Mouse (Mus musculus) monocyte, adult 5-6 weeks (primary cell): ENCODE measurements around the gene Itga7. TPM values are rescaled to one million over a fixed set of nuclear protein-coding genes. Genes with fewer than 3 reads are reported as not detected.
"Not testable (repeated sequence)": the region's sequence is repeated elsewhere in the genome, so short reads cannot be mapped to it uniquely, and the experiment has no call there.

Experiments used
- ATAC-seq: fragments of 153-309, 156-312 bp; replicated peaks from 2 replicates; pipeline ENCODE4 v1.8.0; 2017; ENCODE audit warnings: mild to moderate bottlenecking; ENCODE audit not compliant: low TSS enrichment, insufficient number of reproducible peaks, severe bottlenecking, poor library complexity, low FRiP score
- total RNA-seq: library from RNA; stranded (forward); fragments of 200-1000, 200-491, 200-594 nt; gene quantifications from 3 replicates; pipeline ENCODE4 v1.2.3, GENCODE M21; 2017

Itga7 gene
- total RNA-seq, 1 experiment from 2014 or later = 0.19 TPM

DNA sequence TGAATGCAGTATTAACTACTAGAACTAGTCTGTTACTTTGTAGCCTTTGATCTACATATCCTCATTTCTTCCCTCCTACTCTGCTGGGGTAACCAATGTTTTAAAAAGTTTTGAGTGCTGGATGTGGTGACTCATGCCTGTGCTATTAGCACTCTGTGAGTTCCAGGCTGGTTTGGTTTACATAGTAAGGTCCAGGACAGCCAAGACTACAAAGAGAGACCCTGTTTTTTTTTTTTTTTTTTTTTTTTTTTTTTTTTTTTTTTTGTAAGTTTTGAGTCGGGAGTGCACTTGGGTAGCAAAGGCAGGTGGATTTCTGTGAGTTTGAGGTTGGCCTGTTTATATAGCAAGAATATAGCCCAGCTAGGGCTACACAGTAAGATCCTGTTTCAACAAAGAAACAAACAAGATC lies 34.7 kb downstream of the Itga7 start:
- ATAC-seq = no peak

DNA sequence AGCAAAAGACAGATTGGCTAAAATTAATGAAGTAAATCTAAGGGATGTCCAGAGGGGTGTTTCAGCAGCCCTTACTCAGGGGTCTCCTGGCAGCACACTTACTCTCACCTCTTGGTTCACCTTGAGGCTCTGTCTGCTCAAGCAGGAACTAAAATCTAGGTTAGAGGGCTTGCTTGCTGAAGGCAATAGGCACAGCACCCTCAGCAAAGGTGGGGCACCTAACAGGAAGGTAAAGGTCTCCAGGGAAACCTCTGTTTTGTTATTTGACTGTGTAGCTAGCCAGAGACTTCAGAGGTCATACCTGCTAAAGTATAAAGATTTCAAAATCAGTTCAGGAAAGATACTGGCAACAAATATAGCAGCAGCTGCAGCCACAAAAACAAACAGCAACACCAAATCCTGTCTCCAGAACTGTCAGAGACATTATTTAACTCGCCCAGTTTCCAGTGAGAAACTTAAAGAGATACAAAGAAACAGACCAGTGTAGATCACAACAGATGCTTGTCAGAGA lies 37.2 kb downstream of the Itga7 start:
- no peak for ATAC-seq

DNA sequence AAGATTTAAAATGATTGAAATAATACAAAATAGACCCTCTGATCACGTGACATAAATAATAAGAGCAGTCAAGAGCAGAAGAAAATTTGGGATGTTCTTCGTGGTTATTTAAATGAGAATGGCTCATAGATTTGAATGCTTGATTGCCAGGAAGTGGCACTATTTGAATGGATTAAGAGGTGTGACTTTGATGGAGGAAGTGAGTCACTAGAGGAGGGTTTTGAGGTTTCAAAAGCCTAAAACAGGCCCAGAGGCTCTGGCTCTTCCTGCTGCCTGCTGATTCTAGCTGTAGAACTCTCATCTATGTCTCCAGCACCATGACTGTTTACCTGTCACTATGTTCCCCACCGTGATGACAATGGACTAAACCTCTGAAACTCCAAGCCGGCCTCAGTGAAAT lies 39.2 kb downstream of the Itga7 start:
- no peak for ATAC-seq

DNA sequence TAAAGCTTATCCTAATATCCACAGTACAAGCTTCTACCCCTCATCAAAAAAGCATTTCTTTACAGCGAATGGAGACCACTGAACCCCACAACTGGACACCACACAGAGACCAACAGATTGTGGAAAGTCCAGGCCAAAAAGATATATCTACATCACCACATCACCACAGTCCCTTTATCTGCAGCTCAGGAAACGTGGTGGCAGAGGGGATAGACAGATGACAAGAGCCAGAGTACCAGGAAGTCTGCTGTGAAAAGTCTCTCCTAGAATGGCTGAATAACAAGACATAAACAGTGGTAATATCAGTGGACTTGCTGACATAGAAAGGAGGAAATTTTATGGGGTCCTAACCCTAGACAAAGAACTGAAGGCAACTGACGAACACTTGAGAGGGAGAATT lies 42.8 kb downstream of the Itga7 start:
- ATAC-seq = no peak

DNA sequence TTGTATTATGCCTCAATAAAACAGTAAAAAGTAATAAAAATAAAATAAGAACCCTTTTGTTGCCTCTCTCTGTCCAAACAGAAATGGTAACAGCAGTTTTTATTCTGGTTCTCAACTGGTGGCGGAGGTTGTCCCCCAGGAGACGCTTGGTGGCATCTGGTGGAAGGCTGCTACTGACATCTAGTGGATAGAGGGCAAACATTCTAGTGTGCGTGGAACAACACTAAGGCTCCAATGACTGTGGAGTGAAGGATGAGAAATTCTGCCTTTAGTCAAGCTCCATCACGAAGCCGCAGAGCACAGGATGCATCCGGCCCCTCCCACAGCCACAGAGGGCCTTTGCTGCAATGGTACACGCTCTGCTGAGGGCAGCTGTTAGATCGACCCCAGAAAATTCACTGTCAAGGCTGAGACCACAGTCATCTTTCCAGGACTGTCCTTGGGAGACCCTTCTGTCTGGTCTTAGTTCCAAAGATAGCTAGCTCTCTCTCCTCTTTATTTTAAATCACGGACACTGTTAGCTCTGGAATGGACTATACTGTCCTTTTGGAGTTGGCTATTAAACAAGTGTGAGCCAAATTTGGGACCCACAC lies 44.0 kb downstream of the Itga7 start:
- ATAC-seq = no peak

DNA sequence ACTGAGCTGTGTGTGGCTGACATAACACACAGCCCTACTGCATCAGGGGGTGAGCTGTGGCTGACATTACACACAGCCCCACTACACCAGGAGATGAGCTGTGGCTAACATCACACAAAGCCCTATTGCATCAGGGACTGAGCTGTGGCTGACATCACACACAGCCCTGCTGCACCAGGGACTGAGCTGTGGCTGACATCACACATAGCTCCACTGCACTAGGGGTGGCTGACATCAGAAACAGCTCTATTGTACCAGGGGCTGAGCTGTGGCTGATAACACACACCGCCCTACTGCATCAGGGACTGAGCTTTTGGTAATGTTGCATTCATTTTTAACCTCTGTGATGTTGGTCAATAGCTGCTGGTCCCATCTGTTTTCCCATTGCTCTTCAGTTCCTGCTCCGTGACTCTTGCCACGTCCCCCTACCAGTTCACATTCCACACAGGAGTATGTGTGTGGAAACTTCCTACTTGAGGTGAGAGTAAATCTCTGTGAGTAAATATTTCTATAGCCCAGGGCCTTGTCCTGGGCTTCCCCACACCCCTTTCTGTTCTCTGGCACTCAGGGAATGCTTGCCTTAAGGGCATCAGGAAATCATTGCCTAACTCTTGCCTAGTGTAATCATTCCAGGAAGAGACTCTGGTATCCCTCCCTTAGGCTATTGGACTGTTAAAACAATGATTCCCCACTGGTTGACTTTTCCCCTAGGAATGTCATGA lies 47.2 kb downstream of the Itga7 start:
- no peak for ATAC-seq

DNA sequence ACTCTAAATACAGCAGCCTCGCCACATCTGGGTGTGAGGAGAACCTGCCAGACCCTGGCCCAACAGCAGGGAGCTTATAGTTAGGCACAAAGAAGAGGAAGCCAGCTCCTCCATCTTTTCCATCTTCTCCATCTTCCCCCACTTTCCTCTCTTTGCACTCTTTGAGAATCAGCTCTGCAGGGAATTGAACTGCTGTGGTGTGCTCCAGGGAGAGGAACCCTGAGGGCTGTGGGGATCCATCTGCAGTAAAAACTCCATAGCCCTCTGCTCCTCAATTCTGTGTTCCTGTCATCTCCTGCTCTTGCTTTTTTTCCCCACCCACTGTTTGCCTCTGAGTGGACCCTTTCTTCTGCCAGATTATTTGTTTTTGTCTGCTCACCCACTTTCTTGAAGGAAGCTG lies 55.5 kb downstream of the Itga7 start, which contains the start of gene Olfr9:
TSS of gene Olfr9 (plus strand) at position 301 of the 400 bp plus-strand sequence.
- ATAC-seq = not testable (repeated sequence)

DNA sequence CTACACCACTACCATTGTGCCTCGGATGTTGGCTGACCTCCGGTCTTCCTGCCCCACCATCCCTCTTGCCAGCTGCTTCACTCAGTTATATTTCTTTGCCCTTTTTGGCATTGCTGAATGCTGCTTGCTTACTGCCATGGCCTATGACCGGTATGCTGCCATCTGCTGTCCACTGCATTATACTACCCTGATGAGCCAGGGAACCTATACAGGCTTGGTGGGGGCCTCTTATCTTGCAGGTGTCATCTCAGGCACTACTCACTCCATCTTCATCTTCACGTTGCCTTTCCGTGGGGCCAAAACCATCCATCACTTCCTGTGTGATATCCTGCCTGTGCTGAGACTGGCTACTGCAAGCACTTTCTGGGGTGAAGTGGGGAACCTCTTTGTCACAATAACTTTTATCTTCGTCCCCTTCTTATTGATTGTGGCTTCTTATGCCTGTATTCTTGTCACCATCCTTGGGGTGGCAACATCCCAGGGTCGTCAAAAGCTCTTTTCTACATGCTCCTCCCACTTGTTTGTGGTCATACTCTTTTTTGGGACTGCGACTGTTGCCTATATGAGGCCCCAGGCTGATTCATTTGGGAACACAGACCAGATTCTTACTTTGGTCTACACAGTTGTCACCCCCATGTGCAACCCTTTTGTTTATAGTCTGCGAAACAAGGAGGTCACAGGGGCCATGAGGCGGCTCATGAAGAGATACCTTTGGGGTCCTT lies 56.7 kb downstream of the Itga7 start:
- not testable (repeated sequence) for ATAC-seq

DNA sequence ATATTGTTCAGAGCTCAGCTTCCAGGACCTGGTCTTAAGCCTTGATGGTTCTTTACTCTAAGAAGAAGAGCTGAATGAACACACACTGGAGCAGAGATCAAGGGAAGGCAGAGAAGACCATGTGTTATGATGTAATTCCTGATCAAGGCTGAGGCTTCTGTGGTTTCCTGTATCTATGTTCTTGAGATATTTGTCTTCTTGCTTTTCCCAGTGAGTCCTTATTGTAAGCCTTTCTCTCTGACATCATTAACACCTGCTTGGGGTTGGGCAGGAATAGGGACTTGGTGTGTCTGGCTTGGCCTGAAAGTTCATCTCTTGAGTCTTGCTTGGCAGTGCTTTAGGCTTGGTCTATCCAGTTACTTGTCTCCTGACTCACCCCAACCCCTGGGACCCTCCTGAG lies 57.4 kb downstream of the Itga7 start:
- no peak for ATAC-seq

DNA sequence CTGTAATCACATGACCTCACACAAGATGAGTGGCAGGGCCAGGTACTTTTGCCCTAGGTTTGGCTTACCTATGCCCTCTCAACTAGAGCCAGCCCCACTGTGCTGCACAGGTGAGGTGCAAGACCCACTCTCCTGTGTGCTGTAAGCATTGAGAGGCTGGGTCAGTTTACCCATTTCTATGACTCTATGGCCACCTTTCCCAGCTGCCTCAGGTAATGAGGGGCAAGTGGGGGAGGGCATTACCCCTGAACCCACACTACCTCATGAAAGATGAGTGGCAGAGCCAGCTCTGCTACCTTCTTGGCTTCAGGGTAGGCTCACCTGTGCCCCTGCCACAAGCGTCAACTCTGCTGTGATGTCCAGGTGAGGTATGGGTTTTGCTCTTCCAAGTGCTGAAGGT lies 62.2 kb downstream of the Itga7 start:
- ATAC-seq = no peak

DNA sequence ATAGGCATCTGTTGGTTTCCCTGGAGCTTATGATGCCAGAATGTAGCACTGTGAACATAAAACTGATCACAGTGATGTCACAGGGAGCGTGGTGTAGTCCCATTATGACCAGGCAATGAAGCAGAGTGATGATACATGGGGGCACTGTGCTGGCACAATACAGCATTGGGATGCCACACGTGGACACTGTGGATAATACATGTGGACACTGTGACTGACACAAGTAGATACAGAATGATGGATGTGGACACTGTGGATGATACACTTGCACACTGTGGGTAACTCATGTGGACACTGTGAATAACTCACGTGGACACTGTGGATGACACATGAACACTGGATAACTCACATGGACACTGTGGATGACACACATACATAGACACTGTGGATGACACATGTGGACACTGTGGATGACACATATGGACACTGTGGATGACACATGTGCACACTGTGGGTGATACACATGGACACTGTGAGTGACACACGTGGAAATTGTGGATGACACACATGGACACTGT lies 63.0 kb downstream of the Itga7 start:
- no peak for ATAC-seq

DNA sequence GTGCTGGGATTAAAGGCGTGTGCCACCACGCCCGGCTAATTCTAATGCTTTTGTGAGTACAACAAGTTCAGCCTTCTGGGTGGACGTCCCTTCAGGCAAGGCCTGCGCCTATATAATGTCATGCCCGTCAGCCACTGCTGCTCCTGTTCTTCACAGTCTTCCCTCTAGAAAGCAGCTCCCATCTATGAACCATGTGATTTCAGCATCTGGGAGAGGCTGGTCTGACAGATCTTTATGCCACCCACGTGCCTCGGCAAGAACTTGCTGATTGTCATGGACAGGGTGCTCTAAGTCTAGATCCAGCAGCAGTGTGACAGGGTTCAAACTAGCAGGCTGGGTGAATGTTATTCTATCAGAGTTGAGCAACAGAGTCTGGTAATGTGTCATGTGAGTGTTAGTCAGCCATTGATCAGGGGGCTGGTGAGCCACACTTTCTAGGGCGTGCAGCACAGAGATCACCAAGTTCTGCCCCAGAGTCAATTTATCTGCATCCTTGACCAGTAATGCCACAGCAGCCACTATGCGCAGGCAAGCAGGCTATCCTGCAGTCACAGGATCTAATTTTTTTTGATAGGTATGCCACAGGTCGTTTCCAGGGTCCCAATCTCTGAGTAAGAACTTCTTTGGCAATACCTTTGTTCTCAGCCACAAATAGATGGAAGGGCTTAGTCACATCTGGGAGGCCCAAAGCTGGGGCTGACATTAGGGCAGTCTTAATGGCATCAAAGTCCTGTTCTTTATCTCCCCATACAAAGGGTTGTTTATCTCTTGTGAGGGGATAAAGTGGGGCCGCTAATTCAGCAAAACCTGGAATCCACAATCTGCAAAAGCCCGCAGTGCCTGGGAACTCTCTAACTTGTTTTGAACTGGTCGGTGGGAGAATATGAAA lies 70.7 kb downstream of the Itga7 start:
- ATAC-seq = no peak

Other genes with a start within 250 kb of the Itga7 start
- 64.1 to 81.0 TPM (median 72.7 TPM) in 3 replicates for gene Rab5b, start 237.6 kb upstream of the Itga7 start, total RNA-seq
- not detected in 3 replicates for gene Pmel, start 229.6 kb upstream of the Itga7 start, total RNA-seq
- 14.5 to 21.4 TPM (median 19.5 TPM) in 3 replicates for gene Cdk2, start 228.8 kb upstream of the Itga7 start, total RNA-seq
- 68.7 to 107 TPM (median 86.0 TPM) in 3 replicates for gene Dgka, start 189.0 kb upstream of the Itga7 start, total RNA-seq
- 30.7 to 38.7 TPM (median 34.9 TPM) in 3 replicates for gene Pym1, start 185.9 kb upstream of the Itga7 start, total RNA-seq
- 0.53 to 10.5 TPM (median 2.5 TPM) in 3 replicates for gene Mmp19, start 142.9 kb upstream of the Itga7 start, total RNA-seq
- gene Dnajc14, start 129.8 kb upstream of the Itga7 start, total RNA-seq = 73.0 to 91.5 TPM (median 73.5 TPM) in 3 replicates
- gene Tmem198b, start 129.4 kb upstream of the Itga7 start, total RNA-seq = 1.1 to 2.5 TPM (median 2.0 TPM) in 3 replicates
- 151 to 244 TPM (median 182 TPM) in 3 replicates for gene Sarnp, start 116.5 kb upstream of the Itga7 start, total RNA-seq
- 72.1 to 86.7 TPM (median 76.6 TPM) in 3 replicates for gene Ormdl2, start 112.2 kb upstream of the Itga7 start, total RNA-seq
- 0.57 to 3.8 TPM (median 1.8 TPM) in 3 replicates for gene Gdf11, start 42.1 kb upstream of the Itga7 start, total RNA-seq
- 12.1 to 26.5 TPM (median 22.9 TPM) in 3 replicates for gene Cd63, start 32.8 kb upstream of the Itga7 start, total RNA-seq
- gene Rdh5, start 10.9 kb upstream of the Itga7 start, total RNA-seq = 1.5 to 7.6 TPM in 2 of 3 replicates, not detected in the other
- 110 to 127 TPM (median 111 TPM) in 3 replicates for gene Bloc1s1, start 9.8 kb upstream of the Itga7 start, total RNA-seq
- not detected in 3 replicates for gene Mettl7b, start 27.2 kb downstream of the Itga7 start, total RNA-seq
- not detected in 3 replicates for gene Olfr9, start 55.6 kb downstream of the Itga7 start, total RNA-seq
- gene Olfr763, start 77.0 kb downstream of the Itga7 start, total RNA-seq = not detected in 3 replicates
- gene Olfr764-ps1, start 106.1 kb downstream of the Itga7 start, total RNA-seq = not detected in 3 replicates
- not detected in 3 replicates for gene Olfr765, start 116.2 kb downstream of the Itga7 start, total RNA-seq
- gene Olfr766-ps1, start 135.2 kb downstream of the Itga7 start, total RNA-seq = not detected in 3 replicates
- not detected in 3 replicates for gene Olfr767, start 149.1 kb downstream of the Itga7 start, total RNA-seq
- gene Olfr768, start 165.6 kb downstream of the Itga7 start, total RNA-seq = not detected in 3 replicates
- gene Olfr769, start 184.0 kb downstream of the Itga7 start, total RNA-seq = not detected in 3 replicates
- gene Olfr770, start 205.2 kb downstream of the Itga7 start, total RNA-seq = not detected in 3 replicates
- not detected in 3 replicates for gene Olfr771, start 230.9 kb downstream of the Itga7 start, total RNA-seq
- gene Olfr772, start 244.1 kb downstream of the Itga7 start, total RNA-seq = not detected in 3 replicates